Mouse (Mus musculus): Measurements from ENCODE around the gene Ndufs3. TPM values are rescaled to one million over a fixed set of nuclear protein-coding genes. Genes with fewer than 3 reads are reported as not detected.

Ndufs3 gene
- total and polyA plus RNA-seq, 2 experiments from 2014 or later: 186 to 274 TPM

GRCm38 (mm10) chr2:90917999-90918698, 13.5 kb upstream of the Ndufs3 start:
- Histone ChIP-seq H3K27me3 (ENCODE audit: insufficient read depth, low read length) (no peaks in the 10 kb centered on the region), H3K9me3 (ENCODE audit: low read length) (no peaks in the 10 kb centered on the region), H3K4me2 (ENCODE audit: low read depth, low read length) (peak overlapping the region; percentile 92), H3K4me1 (ENCODE audit: insufficient read depth, low read length) (no peaks in the 10 kb centered on the region; the same call in 1 of the 2 replicates), H3K36me3 (ENCODE audit: insufficient read depth, low read length) (peaks cover 1% of the 10 kb centered on the region; the same call in 1 of the 2 replicates), H3K4me3 (ENCODE audit: low read length) (peak overlapping the region; percentile 53), H3K9ac (replicated peaks; ENCODE audit: low read length) (peak overlapping the region; percentile 91), H3K27ac (peak overlapping the region; percentile 95)
- no peak for TF ChIP-seq CTCF (IDR thresholded peaks at IDR 0.05; ENCODE audit: low read depth)
- 9% methylated on average over 16 of the region's 16 CpGs for whole genome bisulfite sequencing
- no peak for DNase-seq (ENCODE audit: low spot score)
- peak; percentile 78 for ATAC-seq

DNA sequence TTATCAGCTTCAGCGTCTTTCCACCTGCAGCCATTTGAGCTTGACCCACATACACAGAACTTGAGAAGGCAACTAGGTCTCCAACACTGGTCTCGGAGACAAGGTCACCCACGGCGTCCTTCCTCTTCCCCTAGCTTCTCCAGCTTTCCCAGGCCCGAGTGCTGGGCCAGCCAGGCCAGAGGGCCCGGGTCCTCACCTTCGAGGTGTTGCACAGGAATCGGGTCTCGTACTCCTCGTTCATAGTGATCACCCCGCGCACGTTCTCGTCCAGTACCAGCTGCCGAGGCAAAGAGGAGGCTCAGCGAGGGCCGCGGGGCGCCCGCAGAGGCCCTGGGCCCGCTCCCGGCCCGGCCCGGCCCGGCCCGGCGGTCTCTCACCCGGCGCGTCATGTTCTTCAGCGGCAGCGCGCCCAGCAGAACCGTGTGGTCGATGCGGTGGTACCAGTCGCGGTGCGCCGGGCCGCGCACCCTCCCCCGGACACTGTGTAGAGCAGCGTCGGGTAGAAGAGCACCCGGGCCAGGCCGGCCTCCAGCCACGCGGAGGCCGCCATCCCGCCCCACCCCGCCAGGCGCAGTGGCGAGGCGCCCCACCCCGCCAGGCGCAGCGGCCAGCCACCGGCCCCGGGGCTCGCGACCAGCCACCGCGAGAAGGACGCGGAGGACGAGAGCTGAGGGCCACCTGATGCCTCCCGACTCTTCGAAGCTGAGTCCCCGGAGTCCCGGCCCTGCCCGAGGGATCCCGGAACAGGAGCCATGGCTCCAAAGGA, 12.8 kb upstream of the Ndufs3 start:
- Histone ChIP-seq H3K27me3 (ENCODE audit: insufficient read depth, low read length) (no peaks in the 10 kb centered on the region), H3K4me3 (ENCODE audit: low read length) (peak overlapping the region; percentile 53), H3K36me3 (ENCODE audit: insufficient read depth, low read length) (peaks cover 5% of the 10 kb centered on the region; the same call in 1 of the 2 replicates), H3K9ac (replicated peaks; ENCODE audit: low read length) (peak overlapping the region; percentile 91), H3K27ac (peak overlapping the region; percentile 95), H3K4me1 (ENCODE audit: insufficient read depth, low read length) (no peaks in the 10 kb centered on the region; the same call in 1 of the 2 replicates), H3K4me2 (ENCODE audit: low read depth, low read length) (peak overlapping the region; percentile 92), H3K9me3 (ENCODE audit: low read length) (no peaks in the 10 kb centered on the region)
- peak; percentile 90 for ATAC-seq
- peak; percentile 74 for DNase-seq (ENCODE audit: low spot score)
- WGBS: under 1% methylated on average over 66 of the region's 73 CpGs
- no peak for TF ChIP-seq CTCF (IDR thresholded peaks at IDR 0.05; ENCODE audit: low read depth)

GRCm38 (mm10) chr2:90916560-90917232, 12.1 kb upstream of the Ndufs3 start:
- H3K27ac ChIP-seq: peak overlapping the region; percentile 95
- H3K4me2 ChIP-seq (ENCODE audit: low read depth, low read length): peak overlapping the region; percentile 92
- H3K36me3 ChIP-seq (ENCODE audit: insufficient read depth, low read length): peaks cover 6% of the 10 kb centered on the region
- no peak for DNase-seq (ENCODE audit: low spot score)
- 22% methylated on average over 7 of the region's 7 CpGs for WGBS
- H3K4me1 ChIP-seq (ENCODE audit: insufficient read depth, low read length): no peaks in the 10 kb centered on the region; the same call in 1 of the 2 replicates
- ATAC-seq: peak; percentile 3; the same call in 1 of the 2 replicates
- H3K9me3 ChIP-seq (ENCODE audit: low read length): no peaks in the 10 kb centered on the region
- TF ChIP-seq CTCF (IDR thresholded peaks at IDR 0.05; ENCODE audit: low read depth): no peak
- no peaks in the 10 kb centered on the region for H3K27me3 ChIP-seq (ENCODE audit: insufficient read depth, low read length)
- peak overlapping the region; percentile 91 for H3K9ac ChIP-seq (replicated peaks; ENCODE audit: low read length)
- H3K4me3 ChIP-seq (ENCODE audit: low read length): peak overlapping the region; percentile 53

DNA sequence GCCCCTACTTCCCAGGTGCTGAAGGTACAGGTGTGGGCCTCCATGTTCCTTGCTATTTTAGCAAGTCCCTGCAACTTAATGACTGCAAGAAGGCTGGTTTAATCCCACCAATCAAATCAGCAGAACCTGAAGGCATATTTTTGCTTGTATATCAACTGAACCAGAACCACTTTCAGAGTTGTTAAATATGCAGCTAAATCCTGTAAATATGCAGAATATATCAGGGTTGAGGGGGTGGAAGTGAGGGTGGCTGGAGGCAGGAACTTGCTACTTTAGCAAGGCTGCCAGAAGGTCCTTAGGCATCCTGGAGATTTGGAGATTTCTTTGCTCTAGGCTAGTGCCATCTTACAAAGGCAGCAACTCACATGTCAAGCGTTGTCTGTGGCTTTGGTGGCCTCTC, 10.9 kb upstream of the Ndufs3 start:
- H3K9ac ChIP-seq (replicated peaks; ENCODE audit: low read length): 0 out of 2 replicates have a peak overlapping the region, but pooled peaks have one; percentile 21
- no peak for TF ChIP-seq CTCF (IDR thresholded peaks at IDR 0.05; ENCODE audit: low read depth)

DNA sequence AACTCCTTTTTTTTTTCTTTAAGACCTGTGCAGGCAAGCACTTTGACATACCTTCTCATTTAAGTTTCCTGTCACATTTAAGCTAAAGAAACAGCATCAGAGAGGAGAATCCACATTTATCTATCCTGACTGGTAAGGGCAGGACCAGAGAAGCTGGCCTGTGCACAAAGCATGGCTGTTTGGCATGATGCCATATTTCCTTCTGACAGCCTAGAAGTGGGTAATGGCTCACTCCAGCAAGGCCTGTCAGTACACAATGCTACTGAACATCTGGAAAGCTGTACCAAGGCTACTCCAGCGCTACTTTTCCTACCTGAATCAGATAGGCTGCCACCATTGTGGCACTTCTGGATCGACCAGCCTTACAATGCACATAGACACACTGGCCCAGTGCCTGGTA, 9.0 kb upstream of the Ndufs3 start:
- H3K36me3 ChIP-seq (ENCODE audit: insufficient read depth, low read length): peaks cover 30% of the 10 kb centered on the region
- no peaks in the 10 kb centered on the region; the same call in 1 of the 2 replicates for H3K4me1 ChIP-seq (ENCODE audit: insufficient read depth, low read length)
- H3K4me3 ChIP-seq (ENCODE audit: low read length): no peak overlapping the region
- ATAC-seq (no peak), DNase-seq (ENCODE audit: low spot score) (peak; percentile 61)
- H3K4me2 ChIP-seq (ENCODE audit: low read depth, low read length): no peak overlapping the region
- H3K9me3 ChIP-seq (ENCODE audit: low read length): no peaks in the 10 kb centered on the region
- TF ChIP-seq CTCF (IDR thresholded peaks at IDR 0.05; ENCODE audit: low read depth): no peak
- H3K27ac ChIP-seq: no peak overlapping the region
- H3K9ac ChIP-seq (replicated peaks; ENCODE audit: low read length): no peak overlapping the region
- no peaks in the 10 kb centered on the region for H3K27me3 ChIP-seq (ENCODE audit: insufficient read depth, low read length)
- WGBS: 64% methylated on average over 2 of the region's 2 CpGs

More for the DNA sequence above, 10.9 kb upstream of the Ndufs3 start:
- Histone ChIP-seq H3K27ac (no peak overlapping the region), H3K27me3 (ENCODE audit: insufficient read depth, low read length) (no peaks in the 10 kb centered on the region), H3K4me1 (ENCODE audit: insufficient read depth, low read length) (no peaks in the 10 kb centered on the region; the same call in 1 of the 2 replicates), H3K9me3 (ENCODE audit: low read length) (no peaks in the 10 kb centered on the region), H3K4me2 (ENCODE audit: low read depth, low read length) (peak overlapping the region; percentile 27; the same call in 1 of the 2 replicates), H3K4me3 (ENCODE audit: low read length) (no peak overlapping the region), H3K36me3 (ENCODE audit: insufficient read depth, low read length) (peaks cover 16% of the 10 kb centered on the region)
- DNase-seq (ENCODE audit: low spot score): no peak
- ATAC-seq: no peak
- WGBS: 81% methylated on average over 1 of the region's 1 CpGs

- ATAC-seq (no peak), DNase-seq (ENCODE audit: low spot score) (no peak)
- no peak for TF ChIP-seq CTCF (IDR thresholded peaks at IDR 0.05; ENCODE audit: low read depth)
- Histone ChIP-seq H3K4me2 (ENCODE audit: low read depth, low read length) (no peak overlapping the region), H3K27ac (no peak overlapping the region), H3K9ac (replicated peaks; ENCODE audit: low read length) (no peak overlapping the region), H3K4me1 (ENCODE audit: insufficient read depth, low read length) (no peaks in the 10 kb centered on the region; the same call in 1 of the 2 replicates), H3K36me3 (ENCODE audit: insufficient read depth, low read length) (peaks cover 38% of the 10 kb centered on the region), H3K9me3 (ENCODE audit: low read length) (no peaks in the 10 kb centered on the region), H3K27me3 (ENCODE audit: insufficient read depth, low read length) (no peaks in the 10 kb centered on the region), H3K4me3 (ENCODE audit: low read length) (no peak overlapping the region)
- 84% methylated on average over 1 of the region's 1 CpGs for WGBS
Observed at GRCm38 (mm10) chr2:90911668-90912067, 7.0 kb upstream of the Ndufs3 start.
